Mouse (Mus musculus): Measurements from ENCODE around the gene Plekho1. TPM values are rescaled to one million over a fixed set of nuclear protein-coding genes. Genes with fewer than 3 reads are reported as not detected.
A peak's percentile ranks its signal among the peaks of the same experiment; 100 is the strongest.

Gene Plekho1
- total and polyA plus RNA-seq, 3 experiments, result 22.3 to 24.6 (median 23.4) TPM

- peaks cover 2 to 37% of the 10 kb centered on the region in 2 experiments for H3K4me1 ChIP-seq (ENCODE audit: control insufficient read depth in 1 of 2, insufficient read depth in 2 of 2)
- DNase-seq (ENCODE audit: extremely low read depth), result no peak
- no peak overlapping the region for H3K9ac ChIP-seq (ENCODE audit: insufficient read depth, low read depth)
- H3K27me3 ChIP-seq (replicated peaks), result no peaks in the 10 kb centered on the region
- H3K79me2 ChIP-seq (replicated peaks; ENCODE audit: control insufficient read depth, extremely low read depth, insufficient read depth, poor library complexity, severe bottlenecking), result no peaks in the 10 kb centered on the region
- no peaks in the 10 kb centered on the region for H3K9me3 ChIP-seq (replicated peaks; ENCODE audit: low read length)
- no peak overlapping the region for H3K27ac ChIP-seq (ENCODE audit: insufficient read depth, low read depth)
- TF ChIP-seq ZNF384 (IDR thresholded peaks at IDR 0.05; ENCODE audit: low read depth, low read length), result peak; percentile 78
- peak; percentile 41; the same call in 1 of the 2 replicates for TF ChIP-seq EP300 (IDR thresholded peaks at IDR 0.05; ENCODE audit: low read length)
- TF ChIP-seq MAFK (IDR thresholded peaks at IDR 0.05; ENCODE audit: insufficient replicate concordance, low read length), result no peak
- dilution Hi-C loops (cut with MboI; ENCODE audit: extremely low pct_ligation_motif_present, extremely low pct_unique_long_range_greater_than_20kb, low sequenced_read_pairs), result no loop called here
- H3K4me2 ChIP-seq (ENCODE audit: insufficient read depth, low read depth, poor library complexity, severe bottlenecking), result no peak overlapping the region
- no peak overlapping the region for H3K4me3 ChIP-seq (replicated peaks in 1 of 3; ENCODE audit: low read depth in 2 of 3, low read length in 2 of 3, poor library complexity in 1 of 3)
- no peaks in the 10 kb centered on the region for H3K36me3 ChIP-seq (replicated peaks in 1 of 2; ENCODE audit: control insufficient read depth in 1 of 2, insufficient read depth in 1 of 2, low read length in 1 of 2)
- in situ Hi-C loops (cut with MboI; ENCODE audit: low pct_ligation_motif_present, low pct_unique_long_range_greater_than_20kb, low sequenced_read_pairs), result no loop called here
These were observed 18.7 kb downstream of the Plekho1 start for GRCm38 (mm10) chr3:95977079-95977478.

- H3K9ac ChIP-seq (ENCODE audit: insufficient read depth, low read depth), result peak overlapping the region; percentile 56
- no peaks in the 10 kb centered on the region for H3K27me3 ChIP-seq (replicated peaks)
- H3K79me2 ChIP-seq (replicated peaks; ENCODE audit: control insufficient read depth, extremely low read depth, insufficient read depth, poor library complexity, severe bottlenecking), result no peaks in the 10 kb centered on the region
- dilution Hi-C loops (cut with MboI; ENCODE audit: extremely low pct_ligation_motif_present, extremely low pct_unique_long_range_greater_than_20kb, low sequenced_read_pairs) (no loop called here), in situ Hi-C loops (cut with MboI; ENCODE audit: low pct_ligation_motif_present, low pct_unique_long_range_greater_than_20kb, low sequenced_read_pairs) (no loop called here)
- no peaks in the 10 kb centered on the region for H3K9me3 ChIP-seq (replicated peaks; ENCODE audit: low read length)
- TF ChIP-seq CTCF (conservative IDR thresholded peaks at IDR 0.05 in 1 of 2, IDR thresholded peaks at IDR 0.05 in 1 of 2; ENCODE audit: low read depth in 2 of 2, low read length in 2 of 2), result no peak
- TF ChIP-seq CHD1 (IDR thresholded peaks at IDR 0.05; ENCODE audit: low read depth, low read length), result peak; percentile 71; the same call in 1 of the 2 replicates
- TF ChIP-seq POLR2A (IDR thresholded peaks at IDR 0.05; ENCODE audit: low read depth, low read length), result peak; percentile 28; the same call in 1 of the 2 replicates
- TF ChIP-seq ETS1 (conservative IDR thresholded peaks at IDR 0.05; ENCODE audit: low read depth, low read length), result peak; percentile 84
- TF ChIP-seq SMC3 (IDR thresholded peaks at IDR 0.05; ENCODE audit: low read depth, low read length), result 0 out of 2 replicates have a peak, but pooled peaks have one; percentile 13
- peak; percentile 76 for TF ChIP-seq IRF4 (IDR thresholded peaks at IDR 0.05; ENCODE audit: low read depth, low read length)
- no peak for TF ChIP-seq USF1 (IDR thresholded peaks at IDR 0.05; ENCODE audit: low read depth, low read length)
- TF ChIP-seq NELFE (IDR thresholded peaks at IDR 0.05; ENCODE audit: low read depth, low read length), result no peak
- peak; percentile 52; the same call in 1 of the 2 replicates for TF ChIP-seq TBP (conservative IDR thresholded peaks at IDR 0.05; ENCODE audit: low read depth, low read length)
- TF ChIP-seq ELF1 (IDR thresholded peaks at IDR 0.05; ENCODE audit: low read depth, low read length), result no peak
- peak; percentile 30; the same call in 1 of the 2 replicates for TF ChIP-seq SIN3A (IDR thresholded peaks at IDR 0.05; ENCODE audit: low read length)
- peak; percentile 84 for TF ChIP-seq EP300 (IDR thresholded peaks at IDR 0.05; ENCODE audit: low read length)
- no peak for TF ChIP-seq USF2 (conservative IDR thresholded peaks at IDR 0.05; ENCODE audit: low read depth, low read length)
- TF ChIP-seq RCOR1 (conservative IDR thresholded peaks at IDR 0.05; ENCODE audit: low read depth, low read length), result no peak
- TF ChIP-seq MAX (IDR thresholded peaks at IDR 0.05; ENCODE audit: low read length), result peak; percentile 19; the same call in 1 of the 2 replicates
- TF ChIP-seq MYC (IDR thresholded peaks at IDR 0.05; ENCODE audit: low read depth, low read length), result 0 out of 2 replicates have a peak, but pooled peaks have one; percentile 24
- peak; percentile 33 for TF ChIP-seq MXI1 (IDR thresholded peaks at IDR 0.05; ENCODE audit: low read depth, low read length)
- peak; percentile 80 for TF ChIP-seq MEF2A (IDR thresholded peaks at IDR 0.05; ENCODE audit: borderline replicate concordance, low read depth, low read length)
- peak; percentile 85 for TF ChIP-seq BHLHE40 (IDR thresholded peaks at IDR 0.05; ENCODE audit: low read depth, low read length)
- TF ChIP-seq TCF12 (IDR thresholded peaks at IDR 0.05; ENCODE audit: low read depth, low read length), result peak; percentile 91
- TF ChIP-seq MAZ (IDR thresholded peaks at IDR 0.05; ENCODE audit: low read depth, low read length), result no peak; the same call in 1 of the 2 replicates
- no peak for TF ChIP-seq NRF1 (IDR thresholded peaks at IDR 0.05; ENCODE audit: low read depth, low read length)
- TF ChIP-seq POLR2AphosphoS2 (IDR thresholded peaks at IDR 0.05; ENCODE audit: low read depth, low read length), result no peak
- TF ChIP-seq RAD21 (IDR thresholded peaks at IDR 0.05; ENCODE audit: low read depth, low read length), result peak; percentile 4
- 0 out of 2 replicates have a peak, but pooled peaks have one; percentile 47 for TF ChIP-seq MAFK (IDR thresholded peaks at IDR 0.05; ENCODE audit: insufficient replicate concordance, low read length)
- peak; percentile 71; the same call in 1 of the 2 replicates for TF ChIP-seq CHD2 (IDR thresholded peaks at IDR 0.05; ENCODE audit: low read length)
- no peak for TF ChIP-seq UBTF (IDR thresholded peaks at IDR 0.05; ENCODE audit: low read depth, low read length)
- TF ChIP-seq ZNF384 (IDR thresholded peaks at IDR 0.05; ENCODE audit: low read depth, low read length), result peak; percentile 67
- peaks cover 6 to 54% of the 10 kb centered on the region in 2 experiments for H3K4me1 ChIP-seq (ENCODE audit: control insufficient read depth in 1 of 2, insufficient read depth in 2 of 2)
- H3K4me2 ChIP-seq (ENCODE audit: insufficient read depth, low read depth, poor library complexity, severe bottlenecking), result peak overlapping the region; percentile 52
- peak overlapping the region in 1 of 3 experiments; percentile 8 for H3K4me3 ChIP-seq (replicated peaks in 1 of 3; ENCODE audit: low read depth in 2 of 3, low read length in 2 of 3, poor library complexity in 1 of 3)
- peak; percentile 86 for DNase-seq (ENCODE audit: extremely low read depth)
- no peak overlapping the region for H3K27ac ChIP-seq (ENCODE audit: insufficient read depth, low read depth)
- no peaks in the 10 kb centered on the region for H3K36me3 ChIP-seq (replicated peaks in 1 of 2; ENCODE audit: control insufficient read depth in 1 of 2, insufficient read depth in 1 of 2, low read length in 1 of 2)
These were observed 22.7 kb downstream of the Plekho1 start for GRCm38 (mm10) chr3:95972873-95973634.

Measured in CH12.LX (cell line).